Mouse (Mus musculus) ovary, adult 18-20 months (tissue): ENCODE measurements around the gene Tspan17.
A peak's percentile ranks its signal among the peaks of the same experiment; 100 is the strongest.
"Not testable (repeated sequence)": the region's sequence is repeated elsewhere in the genome, so short reads cannot be mapped to it uniquely, and the experiment has no call there.

Experiments
- DNase-seq: peaks from one replicate; pipeline ENCODE4 v3.0.0; 2022; ENCODE audit warnings: low spot score, mixed read lengths

The Tspan17 gene

DNA sequence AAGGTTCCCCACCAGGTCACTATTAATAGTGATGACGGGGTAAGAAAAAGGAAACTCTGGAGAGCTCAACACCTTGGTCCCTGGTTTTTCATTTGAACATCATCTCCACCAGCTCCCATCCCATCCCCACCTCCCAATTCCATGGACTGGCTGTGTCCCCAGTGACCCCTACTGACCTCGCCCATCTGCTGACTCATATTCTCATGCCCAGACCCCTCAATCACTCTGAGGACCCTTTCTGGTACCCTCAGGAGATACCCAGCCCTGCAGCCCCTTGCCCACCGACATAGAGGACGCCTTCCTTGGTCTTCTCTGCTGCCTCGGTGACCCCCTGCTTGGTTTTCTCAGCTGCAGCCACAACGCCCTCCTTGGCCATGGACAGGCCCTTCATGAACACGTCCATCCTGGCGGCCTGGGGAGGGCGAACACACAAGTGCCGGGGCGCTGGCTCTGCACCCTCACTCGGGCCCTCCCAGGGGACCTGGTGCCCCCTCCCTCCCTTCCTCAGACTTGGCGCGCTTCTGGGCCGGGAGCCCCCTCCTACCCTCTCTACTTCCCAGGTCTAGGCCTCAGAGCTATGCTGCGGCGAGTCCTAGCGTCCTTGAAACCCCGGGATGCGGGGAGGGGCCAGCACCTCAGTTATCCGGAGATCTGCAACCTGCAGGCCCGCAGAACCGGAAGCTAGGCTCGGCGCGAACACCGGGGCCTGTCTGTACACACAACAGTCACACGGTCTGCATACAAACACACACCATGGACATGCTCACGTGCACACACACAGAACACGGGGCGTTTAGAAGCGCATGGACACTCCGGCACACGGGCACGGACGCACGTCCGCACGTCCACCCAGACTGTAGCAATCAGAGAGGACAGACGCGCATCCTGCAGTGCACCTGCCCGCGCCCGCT is 23.6 kb upstream of the Tspan17 start:
- DNase-seq = no peak

DNA sequence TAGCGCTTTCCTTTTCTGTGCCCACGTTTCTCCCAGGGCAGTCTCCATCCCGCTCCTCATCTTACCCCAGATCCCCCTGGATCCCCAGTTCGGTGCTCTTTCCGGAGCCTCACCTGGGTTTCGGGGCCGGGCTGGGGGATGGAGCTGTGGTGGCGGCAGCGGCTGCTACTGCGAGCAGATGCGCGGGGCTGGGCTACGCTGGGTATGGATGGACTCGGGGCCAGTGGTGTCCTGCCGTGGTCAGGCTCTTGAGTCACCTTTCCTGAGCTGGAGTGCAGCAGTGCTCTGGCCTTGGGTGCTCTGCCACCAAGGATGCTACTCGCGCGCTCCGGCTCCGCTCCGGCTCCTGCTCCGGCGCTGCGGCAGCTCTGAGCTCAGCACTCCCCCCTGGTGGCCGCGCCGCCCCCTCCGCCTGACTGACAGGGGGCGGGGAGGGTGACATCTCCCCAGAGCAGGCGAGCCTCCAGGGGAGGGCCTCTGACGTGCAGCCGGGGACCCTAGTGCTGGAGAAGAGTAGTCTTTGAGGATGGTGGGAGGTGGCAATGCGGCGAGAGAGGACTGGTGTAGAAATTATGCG is 22.9 kb upstream of the Tspan17 start, which contains the start of gene Sncb:
Gene Sncb (minus strand): TSS at position 404 of the 577 bp plus-strand sequence.
- DNase-seq = no peak

DNA sequence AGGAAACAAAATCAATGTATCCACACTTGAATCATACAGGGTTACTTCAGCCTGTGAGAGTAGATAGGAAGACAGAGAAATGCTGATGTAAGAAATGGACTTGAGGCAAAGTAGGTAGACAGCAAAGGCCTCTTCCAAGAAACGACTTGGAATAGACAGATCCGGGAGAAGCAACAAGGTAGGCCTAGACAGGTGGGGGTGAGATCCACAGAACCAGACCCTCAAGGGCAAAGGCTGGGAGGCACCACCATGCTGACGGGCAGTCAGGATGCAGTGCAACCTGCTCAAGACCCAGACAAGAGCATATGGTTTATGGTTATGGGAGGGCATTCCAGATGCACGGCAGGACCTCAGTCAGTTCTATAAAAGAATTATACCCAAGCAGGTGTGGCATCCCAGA is 22.2 kb upstream of the Tspan17 start:
- DNase-seq = no peak

DNA sequence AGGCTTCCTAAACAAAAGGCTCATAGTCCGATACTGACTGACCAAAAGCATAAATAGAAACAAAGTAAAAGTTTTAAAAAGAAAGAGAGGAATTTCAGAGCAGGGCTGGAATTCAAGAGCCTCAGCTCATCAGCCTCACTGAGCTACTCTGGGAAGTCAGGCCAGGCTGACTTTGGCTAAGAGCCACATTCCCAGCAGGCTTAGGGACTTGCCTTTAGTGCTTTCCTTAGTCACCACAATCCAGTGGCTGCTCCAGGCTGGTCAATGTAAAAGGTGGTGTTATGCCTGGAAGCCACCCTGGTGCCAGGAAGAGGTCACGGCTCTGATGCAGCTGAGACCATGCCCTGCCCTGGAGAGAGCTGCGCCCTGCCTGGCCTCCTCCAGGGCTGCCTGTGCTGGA is 8.6 kb upstream of the Tspan17 start:
- no peak for DNase-seq

DNA sequence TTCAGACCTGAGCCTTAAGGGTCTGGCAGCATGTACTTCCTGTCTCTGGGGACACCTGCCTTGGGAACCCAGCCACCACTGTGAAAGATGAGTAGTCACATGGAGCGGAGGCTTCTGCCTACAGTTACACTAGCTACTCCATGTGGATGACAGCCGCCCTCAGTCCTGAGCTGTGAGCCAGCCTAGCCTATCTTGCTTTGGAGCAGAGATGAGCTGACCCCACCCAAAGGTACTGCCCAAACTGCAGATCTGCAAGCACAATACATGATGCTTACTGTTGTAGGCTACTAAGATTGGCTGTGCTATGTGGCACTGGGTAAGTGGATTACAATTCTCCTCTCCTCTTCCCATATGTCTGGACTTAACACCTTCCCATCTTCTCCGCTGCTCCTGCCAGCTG is 8.1 kb upstream of the Tspan17 start:
- no peak for DNase-seq

DNA sequence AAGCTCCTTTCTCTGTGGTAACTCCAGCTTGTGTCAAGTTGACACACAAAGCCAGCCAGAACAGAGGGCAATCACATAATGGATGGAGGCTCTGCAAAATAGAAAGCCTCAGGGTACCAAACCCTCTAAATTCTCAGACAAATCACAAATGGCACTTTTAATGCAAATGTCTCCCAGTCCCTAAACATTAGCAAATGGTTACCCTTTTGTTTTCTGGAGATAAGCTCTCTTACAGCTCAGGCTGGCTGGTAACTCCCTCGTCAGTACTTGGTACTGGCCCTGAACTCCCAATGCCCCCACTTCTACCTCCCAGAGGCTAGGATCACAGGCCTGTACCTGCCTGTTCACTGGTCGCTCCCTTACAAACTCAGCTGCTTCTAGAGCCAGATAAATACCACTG is 5.9 kb upstream of the Tspan17 start:
- no peak for DNase-seq

DNA sequence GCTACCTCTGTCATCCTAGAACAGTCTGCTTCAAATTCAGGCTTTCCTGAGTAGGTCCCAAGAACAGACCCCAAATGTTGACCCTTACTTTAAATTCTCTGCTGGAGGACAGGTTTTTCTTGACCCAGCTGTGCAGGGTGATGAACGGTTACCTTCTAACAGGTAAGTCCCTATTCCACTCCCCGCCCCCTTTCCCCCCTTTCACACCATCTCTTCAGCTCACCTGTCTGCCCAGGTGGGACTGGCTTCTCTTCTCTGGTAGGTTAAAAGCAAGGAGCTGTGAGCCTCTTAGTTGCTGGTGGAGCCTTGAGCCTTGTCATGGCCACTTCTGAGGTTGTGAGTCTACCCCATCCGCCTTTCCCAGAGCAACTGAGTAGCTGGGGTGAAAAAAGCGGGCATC is 5.5 kb upstream of the Tspan17 start, which contains the start of gene Eif4e1b:
Gene Eif4e1b (plus strand): TSS at position 301 of the 400 bp plus-strand sequence.
- DNase-seq = no peak

DNA sequence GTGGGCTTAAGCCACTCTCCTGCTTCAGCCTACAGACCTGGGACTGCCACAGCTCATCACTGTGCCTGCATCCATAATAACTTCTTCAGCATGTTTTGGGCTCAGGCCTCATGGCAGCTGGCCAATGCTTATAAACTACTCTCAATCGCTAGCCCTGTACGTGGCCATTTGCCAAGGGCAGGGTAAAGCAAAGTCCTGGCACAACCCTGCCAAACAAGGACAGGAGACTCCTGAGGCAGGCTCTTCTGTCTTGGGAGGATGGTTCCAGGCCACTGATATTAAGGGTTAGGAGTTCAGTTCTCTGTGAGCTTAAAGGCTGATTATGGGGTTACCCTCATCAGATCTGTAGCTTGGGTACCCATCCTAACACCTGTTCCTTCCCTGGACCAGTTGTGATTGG is 1.6 kb upstream of the Tspan17 start:
- not testable (repeated sequence) for DNase-seq

DNA sequence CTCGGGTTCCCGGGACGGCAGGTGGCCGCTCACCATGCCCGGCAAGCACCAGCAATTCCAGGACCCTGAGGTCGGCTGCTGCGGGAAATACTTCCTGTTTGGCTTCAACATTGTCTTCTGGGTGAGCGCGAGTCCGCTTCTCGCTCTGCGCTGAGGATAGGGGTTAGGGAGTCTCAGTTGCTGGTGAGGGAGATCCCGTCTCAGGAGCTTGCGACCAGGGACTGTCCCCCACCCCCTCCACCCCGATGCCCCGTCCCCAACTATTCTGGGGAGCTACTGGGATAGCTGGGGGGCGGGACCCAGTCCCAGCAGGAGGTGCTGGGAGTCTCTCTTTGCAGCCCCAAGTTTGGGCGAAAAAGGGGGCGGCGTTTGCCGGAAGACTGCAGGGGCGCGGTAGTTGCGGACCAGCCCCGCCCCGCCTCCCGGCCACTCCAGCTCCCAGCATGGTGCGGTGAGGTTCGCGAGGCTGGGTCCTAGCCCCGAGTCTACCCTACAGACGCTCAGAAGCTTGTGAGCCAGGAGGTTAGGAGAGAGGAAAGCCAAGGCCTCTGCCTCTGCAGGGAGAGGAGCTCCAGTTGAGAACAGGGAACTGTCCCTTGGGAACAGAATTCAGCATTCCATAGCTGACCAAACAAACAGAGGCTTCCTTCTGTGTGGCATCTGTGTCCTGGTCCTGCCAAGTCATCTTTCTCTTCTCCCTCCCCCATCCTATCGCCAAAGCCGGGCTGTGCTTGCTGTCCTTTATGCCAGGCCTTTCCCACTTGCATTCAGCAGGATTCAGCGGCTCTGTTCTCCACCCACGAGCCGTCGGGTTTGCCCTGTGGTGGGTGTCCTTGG is 602 bp downstream of the Tspan17 start:
- peak; percentile 47 for DNase-seq

DNA sequence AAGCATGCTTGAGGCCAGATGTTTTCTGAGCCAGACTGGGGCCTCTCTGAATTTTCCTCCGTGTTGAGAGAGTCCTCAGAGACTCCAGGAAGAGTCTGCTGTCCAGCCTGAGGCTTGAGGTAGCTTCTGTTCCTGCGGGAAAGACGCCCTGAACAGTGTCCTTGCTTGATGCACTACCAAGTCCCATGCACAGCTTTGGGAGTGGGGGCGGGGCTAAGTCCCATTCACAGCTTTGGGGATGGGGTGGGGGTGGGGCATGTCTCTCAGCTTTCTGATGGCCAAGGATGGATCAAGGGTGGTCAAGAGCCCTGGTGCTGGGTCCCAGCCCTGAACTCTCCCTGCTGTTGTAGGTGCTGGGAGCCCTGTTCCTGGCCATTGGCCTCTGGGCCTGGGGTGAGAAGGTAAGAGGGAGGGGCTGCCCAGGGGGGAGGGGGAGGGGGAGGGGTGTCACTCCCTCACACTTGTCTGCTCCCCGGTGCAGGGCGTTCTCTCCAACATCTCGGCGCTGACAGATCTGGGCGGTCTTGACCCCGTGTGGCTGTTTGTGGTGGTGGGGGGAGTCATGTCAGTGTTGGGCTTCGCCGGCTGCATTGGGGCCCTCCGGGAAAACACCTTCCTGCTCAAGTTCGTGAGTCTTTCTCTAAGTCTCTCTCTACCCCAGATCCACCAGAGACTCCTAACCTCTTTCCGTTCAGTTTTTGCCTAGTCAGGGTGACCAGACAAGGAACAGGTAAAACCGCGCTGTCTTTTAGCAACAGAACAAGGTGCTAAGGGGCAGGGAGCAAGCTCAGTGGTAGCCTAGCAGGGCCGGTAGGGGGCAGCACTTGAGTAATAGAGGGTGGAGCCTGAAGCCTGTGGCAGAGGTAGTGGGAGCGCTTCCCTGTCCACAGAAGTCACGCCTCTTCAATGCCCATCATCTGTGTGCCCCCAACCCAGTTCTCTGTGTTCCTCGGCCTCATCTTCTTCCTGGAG is 3.4 kb downstream of the Tspan17 start:
- DNase-seq = no peak

DNA sequence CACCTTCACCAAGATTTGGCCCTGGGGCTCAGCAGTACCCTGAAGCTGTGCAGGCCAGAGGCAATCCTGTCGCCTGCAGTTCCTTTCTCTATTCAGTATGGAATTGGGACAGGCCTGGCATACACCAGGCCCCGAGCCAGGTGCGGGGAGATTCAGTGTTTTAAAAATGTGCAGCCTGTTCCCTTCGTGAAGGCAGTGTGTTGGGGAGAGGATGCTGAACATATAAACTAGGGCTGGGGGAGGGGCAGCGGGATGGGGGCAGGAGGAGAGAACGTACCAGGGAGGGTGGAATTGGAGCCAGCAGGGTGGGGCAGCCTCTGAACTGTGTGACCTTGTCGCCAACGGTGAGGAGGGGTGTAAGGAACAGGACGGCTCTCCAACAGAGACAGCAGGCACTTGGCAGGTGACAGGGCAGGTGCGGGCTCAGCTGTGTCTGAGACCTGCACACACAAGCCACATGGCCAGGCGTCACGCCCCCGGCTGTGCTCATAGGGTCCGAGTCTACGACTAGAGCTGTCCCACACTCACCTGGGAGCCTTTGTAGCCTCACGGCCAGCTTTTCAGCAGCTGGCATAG is 4.9 kb downstream of the Tspan17 start:
- no peak for DNase-seq

DNA sequence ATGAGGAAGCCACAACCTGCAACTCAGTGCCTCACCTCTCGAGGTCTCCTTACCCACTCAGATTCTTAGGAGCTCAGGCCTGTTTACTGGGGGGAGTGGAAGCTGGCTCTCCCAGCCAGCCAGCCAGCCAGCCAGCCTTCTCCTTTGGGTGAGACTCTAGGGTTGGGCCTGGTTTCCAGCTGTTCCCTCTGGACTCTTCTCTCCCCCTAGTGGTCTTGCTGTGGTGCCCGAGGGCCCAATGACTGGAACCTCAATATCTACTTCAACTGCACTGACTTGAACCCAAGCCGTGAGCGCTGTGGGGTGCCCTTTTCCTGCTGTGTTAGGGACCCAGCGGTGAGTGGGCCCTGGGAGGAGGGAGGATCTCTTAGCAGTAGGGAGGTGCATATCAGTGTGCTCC is 5.7 kb downstream of the Tspan17 start:
- DNase-seq = no peak

DNA sequence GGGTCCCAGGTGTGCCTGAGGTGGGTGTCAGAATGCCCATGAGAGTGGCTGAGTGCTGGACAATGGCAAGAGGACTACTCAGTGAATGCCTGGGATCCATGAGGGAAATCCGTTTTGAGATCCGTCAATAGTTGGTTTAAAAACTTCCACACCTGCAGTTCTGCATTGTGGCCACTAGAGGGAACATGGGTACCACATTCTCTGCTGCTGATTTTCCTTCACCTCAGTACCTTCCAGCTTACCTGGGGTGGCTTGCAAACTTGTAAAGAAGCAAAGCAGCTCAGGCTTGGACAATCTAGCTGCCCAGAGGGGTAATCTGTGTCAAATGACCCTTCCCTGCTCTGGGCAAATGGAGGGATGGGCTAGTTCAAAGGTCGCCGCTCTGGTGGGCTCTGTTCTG is 8.2 kb downstream of the Tspan17 start:
- no peak for DNase-seq

DNA sequence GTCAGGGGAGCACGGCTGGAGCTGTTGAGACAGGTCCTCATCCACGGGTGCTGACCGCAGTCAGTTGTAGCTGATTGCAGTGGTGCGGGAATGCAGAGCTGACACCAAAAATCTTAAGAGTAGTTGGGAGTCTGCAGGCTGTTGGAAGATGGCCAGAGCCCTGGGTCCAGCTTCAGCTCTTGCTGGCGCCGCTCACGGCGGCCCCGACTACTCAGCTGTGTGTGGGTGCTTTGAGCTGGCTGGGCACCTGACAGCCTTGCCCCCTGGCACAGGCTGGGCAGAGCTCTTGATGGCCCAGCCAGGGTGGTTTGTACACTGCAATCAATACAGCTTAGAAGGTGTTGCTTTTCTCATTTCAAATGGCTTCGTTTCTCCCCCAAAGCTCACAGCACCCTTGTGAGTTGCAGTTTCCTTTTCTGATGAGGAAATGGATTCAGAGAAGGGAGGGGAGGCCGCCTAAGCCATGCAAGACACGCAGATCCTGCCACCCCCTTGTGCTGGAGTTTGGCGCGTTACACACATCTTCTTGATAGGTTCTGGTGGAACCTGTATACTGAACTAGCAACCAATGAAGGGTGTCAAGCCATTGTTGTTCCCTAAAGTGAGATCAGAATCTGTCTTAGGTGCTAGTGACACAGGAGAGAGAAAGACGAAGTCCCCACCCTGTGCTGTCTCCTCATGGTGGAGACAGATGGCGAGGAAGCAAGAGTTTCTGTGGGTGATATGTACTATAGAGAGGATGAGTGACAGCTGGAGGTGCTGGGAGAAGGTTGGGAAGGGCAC is 8.9 kb downstream of the Tspan17 start:
- DNase-seq = no peak

DNA sequence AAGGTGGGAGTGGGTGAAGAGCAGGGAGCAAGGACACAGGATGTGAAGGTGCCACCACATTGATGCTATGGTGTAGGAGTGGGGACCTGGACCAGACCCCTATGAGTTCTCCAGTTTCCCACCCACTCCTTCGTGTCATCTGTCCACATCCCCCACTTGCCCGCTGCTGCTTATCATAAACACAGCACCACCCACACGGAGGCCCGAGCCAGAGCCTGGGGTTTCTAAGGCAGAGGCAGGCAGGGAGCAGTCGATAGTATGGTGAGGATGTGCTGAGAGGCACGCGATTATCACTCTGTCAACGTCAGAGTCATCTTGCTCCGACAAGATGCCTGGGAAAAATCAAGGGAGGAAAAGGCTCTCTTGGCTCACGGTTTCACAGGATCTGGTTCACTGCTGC is 9.6 kb downstream of the Tspan17 start:
- no peak for DNase-seq

DNA sequence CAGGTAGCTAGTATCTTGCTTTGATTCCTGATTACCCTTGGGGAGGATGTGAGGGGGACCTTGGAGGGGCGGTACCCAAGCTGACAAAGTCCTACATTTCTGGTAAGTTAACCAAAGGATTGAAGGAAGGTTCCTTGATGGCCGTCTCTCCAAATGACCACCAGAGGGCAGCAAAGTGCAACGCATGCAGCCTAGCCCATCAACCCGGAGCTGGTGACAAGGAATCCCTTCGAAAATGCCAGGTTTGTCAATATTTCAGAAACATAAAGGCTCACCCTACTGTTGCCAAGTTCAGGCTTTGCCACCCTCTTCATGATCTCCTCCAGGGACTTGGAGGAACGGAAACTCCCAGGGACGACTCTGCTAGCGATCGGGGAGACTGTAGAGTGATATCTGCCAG is 10.5 kb downstream of the Tspan17 start:
- DNase-seq = peak; percentile 44

DNA sequence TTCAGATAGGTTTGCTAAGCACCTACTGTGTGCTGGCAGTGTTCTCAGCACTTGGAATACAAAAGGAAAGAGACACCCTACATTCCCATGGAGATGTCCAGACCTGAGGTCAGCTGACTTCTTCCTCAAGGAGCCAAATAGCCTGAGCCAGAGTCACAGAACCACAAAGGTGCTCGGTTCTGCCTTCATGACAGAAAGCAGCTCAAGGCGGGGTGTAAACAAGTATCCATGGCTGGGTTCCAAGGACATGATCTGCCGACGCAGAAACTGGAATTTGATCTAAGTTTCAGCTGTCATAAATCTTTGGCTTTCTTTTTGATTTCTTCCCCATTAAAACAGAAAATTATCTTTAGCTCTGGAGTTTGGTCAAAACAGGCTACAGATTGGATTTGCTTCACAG is 11.0 kb downstream of the Tspan17 start:
- DNase-seq = no peak

DNA sequence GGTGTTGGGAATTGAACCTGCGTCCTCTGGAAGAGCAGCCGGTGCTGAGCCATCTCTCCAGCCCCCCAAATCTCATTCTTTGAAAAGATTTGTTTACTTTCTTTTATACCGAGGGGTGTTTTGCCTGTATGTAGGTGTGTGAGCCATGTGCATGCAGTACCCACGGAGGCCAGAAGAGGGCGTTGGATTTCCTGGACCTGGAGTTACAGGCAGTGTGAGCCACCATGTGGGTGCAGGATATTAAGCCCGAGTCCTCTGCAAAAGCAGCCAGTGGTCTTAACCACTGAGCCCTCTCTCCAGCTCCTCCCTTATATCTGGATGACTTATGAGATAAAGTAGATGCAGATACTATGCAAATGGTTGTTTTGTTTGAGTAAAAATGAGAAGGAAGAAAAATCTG is 13.8 kb downstream of the Tspan17 start:
- DNase-seq = no peak

DNA sequence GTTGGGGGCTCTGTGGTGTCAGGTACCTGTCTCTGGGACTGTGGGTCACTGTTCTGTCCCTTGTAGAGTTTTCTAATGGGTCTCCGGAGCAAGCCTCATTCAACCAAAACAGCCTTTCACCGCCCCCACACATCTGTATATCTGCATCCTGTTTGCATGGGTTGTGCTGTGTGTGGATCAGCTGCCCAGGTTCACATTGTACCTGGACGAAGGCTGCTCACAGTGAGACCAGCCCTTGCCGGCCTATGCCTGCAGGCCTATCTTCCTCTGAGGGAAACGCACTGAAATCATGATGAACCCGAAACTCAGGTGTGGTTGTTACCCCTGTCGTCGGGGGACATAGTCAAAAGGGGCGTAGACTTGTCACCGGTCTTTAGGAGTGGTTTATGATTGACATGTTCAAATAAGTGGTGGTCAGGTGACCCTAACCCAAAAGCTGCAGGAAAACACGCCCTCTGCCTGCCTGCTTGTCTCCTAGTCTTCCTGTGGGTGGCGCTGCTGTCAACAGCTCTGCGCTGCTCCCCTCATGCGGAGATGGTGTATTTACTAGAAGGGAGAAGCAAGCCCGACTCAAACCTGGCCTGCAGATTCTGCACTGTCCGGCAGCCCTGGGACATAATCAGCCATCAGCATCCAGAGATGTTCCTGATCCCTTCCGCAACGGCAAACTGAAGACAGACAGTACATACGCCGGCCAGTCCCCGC is 16.1 kb downstream of the Tspan17 start:
- no peak for DNase-seq
